Mouse (Mus musculus): ENCODE data around the gene Spats2.

Gene Spats2

GRCm38 (mm10) chr15:99098493-99098861, 27.2 kb upstream of the Spats2 start:
- no peak for DNase-seq

DNA sequence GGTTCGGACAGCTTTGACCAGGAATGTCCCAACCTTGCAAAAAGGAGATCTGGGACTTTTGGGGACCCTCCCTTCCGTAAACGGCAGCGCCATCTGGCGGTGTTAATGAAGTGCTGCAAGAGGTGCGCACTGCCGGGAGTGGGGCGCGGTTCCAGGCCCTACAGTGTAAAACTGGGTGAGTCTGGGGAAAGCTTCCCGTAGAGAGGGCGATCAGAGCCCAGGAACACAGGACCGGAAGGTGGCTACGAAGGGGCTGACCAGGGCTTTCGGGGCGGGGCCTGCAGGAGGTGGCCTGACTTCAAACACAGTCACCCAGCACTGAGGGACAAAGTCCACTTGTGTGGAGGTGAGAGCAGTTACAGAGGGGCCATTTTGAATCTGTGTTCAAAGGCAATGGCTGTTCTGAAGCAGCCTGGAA, 26.6 kb upstream of the Spats2 start:
- DNase-seq = no peak

DNA sequence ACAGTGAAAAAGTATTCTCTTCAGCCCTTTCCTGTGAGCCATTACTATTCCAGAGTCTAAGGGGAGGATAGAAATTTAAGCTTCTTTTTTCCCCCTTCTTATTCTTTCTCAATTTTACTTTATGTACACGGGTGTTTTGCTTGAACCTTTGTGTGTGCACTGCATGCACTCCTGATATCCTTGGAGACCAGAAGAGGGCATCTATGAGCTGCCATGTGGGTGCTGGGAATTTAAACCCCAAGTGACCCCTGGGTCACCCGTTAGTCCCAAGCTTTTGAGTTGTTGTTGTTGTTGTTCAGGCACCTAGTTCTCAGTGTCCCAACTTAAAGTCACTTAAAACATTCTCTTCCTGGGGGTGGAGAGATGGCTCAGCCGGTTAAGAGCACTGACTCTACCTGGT, 25.7 kb upstream of the Spats2 start:
- no peak for DNase-seq

DNA sequence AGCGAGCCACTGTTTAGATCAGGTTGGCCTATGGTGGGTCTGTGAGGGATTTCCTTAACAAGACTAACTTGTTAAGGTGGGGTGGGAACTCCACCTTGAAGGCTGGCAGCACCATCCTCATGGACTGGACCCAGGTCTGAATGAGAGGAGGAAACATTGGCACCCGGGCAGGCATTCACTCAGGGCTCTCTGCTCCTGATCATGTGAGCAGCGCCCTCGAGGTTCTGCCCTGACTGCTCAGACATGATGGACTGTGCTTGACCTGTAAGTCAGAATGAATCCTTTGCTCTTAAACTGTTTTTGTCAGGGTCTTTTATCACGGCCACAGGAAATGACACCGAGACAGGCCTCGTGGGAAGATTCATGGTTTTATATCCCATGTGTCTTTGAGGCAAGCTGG, 20.5 kb upstream of the Spats2 start:
- no peak for DNase-seq

- no peak for DNase-seq
These were observed 17.9 kb upstream of the Spats2 start for GRCm38 (mm10) chr15:99107866-99108265.

- DNase-seq = no peak
These were observed 14.6 kb upstream of the Spats2 start for GRCm38 (mm10) chr15:99111139-99111538.

GRCm38 (mm10) chr15:99111809-99112208, 13.9 kb upstream of the Spats2 start:
- DNase-seq = no peak

- no peak for DNase-seq
These were observed 12.8 kb upstream of the Spats2 start for GRCm38 (mm10) chr15:99112843-99113395.

DNA sequence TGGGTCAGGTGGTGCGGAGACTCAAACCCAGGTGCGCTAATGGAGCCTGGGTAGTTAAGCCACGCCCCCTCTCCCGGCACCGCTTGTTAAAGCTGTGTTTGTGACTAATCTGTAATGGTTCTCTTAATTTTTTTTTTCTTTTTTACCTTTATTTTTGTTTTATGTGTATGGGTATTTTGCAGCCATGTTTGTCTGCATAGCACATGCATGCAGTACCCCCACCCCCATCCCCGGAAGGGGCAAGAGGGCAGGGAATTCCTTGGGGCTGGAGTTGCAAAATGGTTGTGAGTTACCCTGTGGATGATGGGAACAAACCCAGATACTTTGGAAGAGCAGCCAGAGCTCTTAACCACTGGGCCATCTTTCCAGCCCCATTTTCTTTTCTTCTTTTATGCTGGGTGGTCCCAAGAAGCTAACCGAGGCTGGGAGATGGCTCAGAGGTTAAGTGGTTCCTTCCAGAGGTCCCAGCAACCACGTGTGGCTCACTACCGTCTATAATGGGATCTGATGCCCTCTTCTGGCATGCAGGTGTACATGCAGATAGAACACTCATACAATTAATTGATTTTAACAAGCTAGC, 12.2 kb upstream of the Spats2 start:
- DNase-seq = no peak

DNA sequence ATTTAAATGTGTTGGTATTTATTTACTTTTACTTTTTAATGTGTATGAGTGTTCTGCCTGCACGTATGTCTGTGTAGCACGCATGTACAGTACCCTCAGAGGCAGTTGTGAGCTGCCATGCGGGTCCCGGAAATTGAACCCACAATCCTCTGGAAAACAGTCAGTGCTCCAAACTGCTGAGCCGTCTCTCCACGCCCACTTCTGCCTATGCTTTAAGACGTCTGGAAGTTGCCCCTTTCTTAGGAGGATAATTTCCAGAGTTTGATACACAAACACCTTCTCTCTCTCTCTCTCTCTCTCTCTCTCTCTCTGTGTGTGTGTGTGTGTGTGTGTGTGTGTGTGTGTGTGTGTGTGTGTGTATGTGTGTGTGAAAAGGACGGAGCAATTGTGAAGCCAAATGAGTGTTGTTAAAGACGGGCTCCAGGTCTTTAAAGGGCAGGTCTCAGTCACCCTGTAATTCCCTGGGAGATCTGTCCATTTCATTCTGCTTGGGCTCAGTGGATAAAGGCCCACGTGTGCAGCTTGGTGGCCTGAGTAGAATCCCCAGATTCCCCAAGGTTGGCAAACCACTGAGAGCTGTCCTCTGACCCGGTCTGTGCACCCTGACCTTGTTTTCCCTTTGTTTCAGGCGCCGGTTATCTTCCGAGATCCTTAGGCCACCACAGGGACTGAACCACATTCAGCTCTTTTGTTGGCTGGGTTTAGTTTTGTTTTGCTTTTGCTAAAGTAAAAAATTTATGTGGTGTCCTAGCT, 11.2 kb upstream of the Spats2 start:
- DNase-seq = no peak

GRCm38 (mm10) chr15:99115065-99115423, 10.7 kb upstream of the Spats2 start:
- no peak for DNase-seq

DNA sequence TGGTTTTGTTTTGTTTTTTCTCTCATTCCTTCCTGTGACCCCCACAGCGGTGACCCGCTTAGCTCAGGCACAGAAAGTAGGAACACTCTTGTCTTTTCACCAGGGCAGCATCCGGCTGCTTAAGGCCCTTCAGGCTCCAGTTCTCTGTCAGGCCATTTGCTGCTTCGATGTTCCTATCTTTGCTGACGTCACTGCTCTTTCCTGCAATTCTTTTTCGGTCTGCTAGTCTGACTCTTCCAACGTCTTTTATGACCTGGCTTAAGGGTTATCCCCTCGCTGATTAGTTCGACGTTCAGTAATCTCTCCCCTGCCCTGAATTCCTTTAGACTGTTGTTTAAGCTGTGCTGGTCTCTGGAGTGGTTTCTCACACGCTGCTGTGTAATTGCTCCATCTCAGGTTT, 9.2 kb upstream of the Spats2 start:
- DNase-seq = no peak

DNA sequence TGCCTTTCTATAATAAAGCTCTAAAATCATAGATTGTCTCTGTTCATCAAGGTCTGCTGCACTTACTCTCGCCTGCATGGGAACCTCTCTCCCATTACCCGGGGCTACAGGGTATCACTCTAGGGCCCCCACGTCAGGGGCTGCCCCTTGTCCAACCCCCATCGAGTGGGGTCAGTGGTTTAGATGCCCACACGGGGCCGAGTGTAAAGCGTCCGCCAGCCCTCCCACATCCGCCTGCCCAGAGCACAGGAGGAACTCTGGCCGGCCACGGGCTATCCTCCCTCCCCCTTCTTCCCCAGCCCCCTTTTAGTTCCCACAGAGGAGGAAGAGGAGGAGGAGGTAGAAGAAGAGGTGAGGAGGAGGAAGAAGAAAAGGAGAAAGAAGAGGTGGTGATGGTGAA, 4.9 kb upstream of the Spats2 start:
- DNase-seq = no peak

DNA sequence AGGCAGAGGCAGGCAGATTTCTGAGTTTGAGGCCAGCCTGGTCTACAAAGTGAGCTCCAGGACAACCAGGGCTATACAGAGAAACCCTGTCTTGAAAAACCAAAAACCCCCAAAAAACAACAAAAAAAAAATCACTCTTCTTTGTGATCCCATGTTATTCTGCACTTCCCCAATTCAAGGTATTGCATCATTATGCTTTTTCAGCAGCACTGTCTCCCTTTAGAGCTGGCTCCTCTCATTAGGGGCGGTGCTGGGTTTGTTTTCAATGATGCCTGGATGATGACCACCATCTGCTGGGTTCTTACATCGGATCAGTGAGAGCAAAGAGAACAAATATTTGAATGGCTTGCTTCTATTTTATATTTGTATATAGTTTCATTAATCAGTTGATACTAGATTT, 3.1 kb upstream of the Spats2 start:
- no peak for DNase-seq

DNA sequence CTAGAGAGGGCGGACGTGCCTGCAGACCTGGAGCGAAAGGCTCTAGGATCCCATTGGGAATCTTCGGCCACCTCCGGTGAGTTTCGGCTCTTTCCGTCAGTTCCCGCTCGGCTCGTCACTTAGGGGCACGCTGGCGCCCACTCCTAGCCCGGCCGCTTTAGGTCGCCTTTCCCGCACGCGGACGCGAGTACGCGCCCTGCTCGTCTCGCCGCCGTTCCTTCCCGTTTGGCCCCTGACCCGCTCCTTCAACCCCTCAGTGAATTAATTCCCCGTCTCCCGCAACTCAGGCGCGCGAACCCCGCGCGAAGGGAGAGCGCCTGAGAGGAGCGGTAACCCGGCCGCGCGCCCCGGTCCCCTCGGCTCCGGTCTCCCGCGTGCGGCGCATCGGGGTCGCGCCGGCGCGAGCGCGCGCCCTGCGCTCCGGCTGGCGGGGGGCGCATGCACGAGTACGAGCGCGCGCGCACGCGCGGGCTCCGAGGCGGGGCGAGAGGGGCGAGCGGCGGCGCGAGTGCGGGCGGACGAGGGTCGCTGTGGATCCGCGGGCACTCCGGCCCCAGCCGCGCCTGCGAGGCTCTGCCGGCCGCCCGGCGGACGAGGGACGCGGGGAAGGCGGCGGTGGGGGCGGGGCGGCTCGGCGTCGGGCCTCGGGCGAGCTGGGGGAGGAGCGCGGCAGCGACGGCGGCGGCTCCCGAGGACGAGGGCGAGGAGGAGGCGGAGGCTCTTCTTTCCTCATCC, 532 bp downstream of the Spats2 start:
- peak; percentile 8 to 31 for DNase-seq

- DNase-seq = no peak
These were observed 1.2 kb downstream of the Spats2 start for GRCm38 (mm10) chr15:99126816-99127365.

DNA sequence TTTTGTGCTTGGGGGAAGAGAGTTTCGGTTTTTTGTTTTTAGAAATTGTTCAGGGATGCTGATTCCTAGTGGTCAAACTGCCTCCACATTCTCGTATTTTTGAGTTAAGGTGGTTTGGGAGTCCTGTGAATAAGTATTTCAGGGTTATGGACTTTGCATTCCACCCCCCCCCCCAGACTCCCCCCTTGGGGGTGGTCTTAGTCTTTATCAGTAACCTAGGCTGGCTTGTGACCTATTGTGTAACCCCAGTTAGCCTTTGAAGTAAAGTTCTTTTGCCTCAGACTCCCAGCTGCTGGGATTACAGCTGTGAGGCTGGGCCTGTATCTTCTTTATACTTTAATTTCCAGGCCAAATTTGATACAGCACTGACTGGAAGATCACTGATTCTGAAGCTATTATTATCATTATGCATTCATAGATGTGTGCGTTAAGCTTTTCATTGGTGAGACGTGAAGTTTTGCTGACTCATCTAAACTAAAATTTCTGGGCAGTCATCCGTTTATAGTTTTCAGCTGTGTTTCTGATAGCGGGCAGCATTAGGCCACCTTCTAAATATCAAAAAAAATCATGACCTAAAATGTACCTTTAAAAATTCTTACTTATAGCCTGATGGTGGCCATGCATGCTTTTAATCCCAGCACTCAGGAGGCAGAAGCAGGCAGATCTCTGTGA, 2.3 kb downstream of the Spats2 start:
- no peak for DNase-seq

GRCm38 (mm10) chr15:99129441-99129840, 3.7 kb downstream of the Spats2 start:
- no peak for DNase-seq

GRCm38 (mm10) chr15:99129956-99130910, 4.5 kb downstream of the Spats2 start:
- no peak for DNase-seq

- no peak for DNase-seq
These were observed 12.7 kb downstream of the Spats2 start for GRCm38 (mm10) chr15:99138389-99138788.

GRCm38 (mm10) chr15:99139669-99140068, 14.0 kb downstream of the Spats2 start:
- DNase-seq = peak in 1 of 2 experiments; percentile 32

DNA sequence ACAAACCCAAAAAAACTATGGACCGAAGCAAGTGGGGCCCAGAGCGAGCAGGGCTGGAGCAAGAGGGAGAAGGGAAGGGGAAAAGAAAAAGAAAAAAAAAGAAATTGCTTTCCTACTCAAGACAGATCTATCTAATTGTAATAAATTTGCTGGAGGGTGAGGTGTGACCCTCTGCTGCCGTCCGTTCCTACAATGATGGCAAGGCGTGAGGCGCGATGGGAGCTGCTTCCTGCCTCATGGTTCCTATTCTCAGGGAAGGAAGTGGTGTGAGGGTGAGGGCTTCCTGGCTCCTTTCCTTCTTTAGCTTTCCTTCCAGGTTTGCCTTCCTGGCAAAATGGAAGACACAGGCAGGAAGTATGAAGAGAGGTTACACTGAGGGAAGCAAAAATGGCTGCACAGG, 24.8 kb downstream of the Spats2 start:
- no peak for DNase-seq

All from spleen, adult 18-20 months (tissue).